Mouse (Mus musculus): ENCODE data around the gene Mfap3.
"Not testable (repeated sequence)": the region's sequence is repeated elsewhere in the genome, so short reads cannot be mapped to it uniquely, and the experiment has no call there.

DNA sequence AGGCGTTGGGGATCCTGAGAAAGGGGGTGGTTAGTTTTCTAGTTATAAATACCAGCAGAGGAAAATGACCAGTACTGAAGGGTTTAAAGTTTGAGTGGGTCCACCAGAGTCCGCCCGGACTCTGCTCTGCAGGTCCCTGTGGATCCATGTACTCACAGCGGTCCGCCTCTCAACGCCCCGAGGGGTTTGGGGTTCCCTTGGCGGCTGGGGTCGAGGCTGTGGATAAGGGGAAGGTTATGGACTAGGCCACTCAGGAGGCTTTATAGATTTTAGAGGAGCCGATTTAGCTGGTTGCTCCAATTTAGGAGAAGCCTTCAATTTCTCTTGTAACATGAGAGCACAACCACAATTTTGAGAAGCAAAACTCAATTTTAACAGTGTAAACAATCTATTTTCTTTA lies 39.5 kb downstream of the Mfap3 start:
- not testable (repeated sequence) for TF ChIP-seq CTCF (IDR thresholded peaks at IDR 0.05; ENCODE audit: extremely low read depth, insufficient read depth, insufficient read length, insufficient replicate concordance); POLR2A (IDR thresholded peaks at IDR 0.05; ENCODE audit: low read depth, low read length)
